Mouse (Mus musculus): ENCODE results near the gene Flnc. TPM values are rescaled to one million over a fixed set of nuclear protein-coding genes. Genes with fewer than 3 reads are reported as not detected.

The Flnc gene
- polyA plus RNA-seq, 1 experiment from 2014 or later, result 15.6 TPM

- H3K4me3 ChIP-seq, result peak overlapping the region; percentile 50
- H3K36me3 ChIP-seq, result no peaks in the 10 kb centered on the region
- H3K9me3 ChIP-seq, result no peaks in the 10 kb centered on the region
- peak overlapping the region; percentile 56; the same call in 1 of the 2 replicates for H3K9ac ChIP-seq
- H3K4me2 ChIP-seq (replicated peaks), result peak overlapping the region; percentile 84
- peaks cover 29% of the 10 kb centered on the region for H3K27me3 ChIP-seq
- H3K4me1 ChIP-seq, result peaks cover 59% of the 10 kb centered on the region
- 0 out of 2 replicates have a peak overlapping the region, but pooled peaks have one; percentile 46 for H3K27ac ChIP-seq
- ATAC-seq (ENCODE audit: insufficient number of reproducible peaks, insufficient read depth, low FRiP score, low TSS enrichment), result no peak
Observed at GRCm38 (mm10) chr6:29432676-29433037, 399 bp upstream of the Flnc start.

DNA sequence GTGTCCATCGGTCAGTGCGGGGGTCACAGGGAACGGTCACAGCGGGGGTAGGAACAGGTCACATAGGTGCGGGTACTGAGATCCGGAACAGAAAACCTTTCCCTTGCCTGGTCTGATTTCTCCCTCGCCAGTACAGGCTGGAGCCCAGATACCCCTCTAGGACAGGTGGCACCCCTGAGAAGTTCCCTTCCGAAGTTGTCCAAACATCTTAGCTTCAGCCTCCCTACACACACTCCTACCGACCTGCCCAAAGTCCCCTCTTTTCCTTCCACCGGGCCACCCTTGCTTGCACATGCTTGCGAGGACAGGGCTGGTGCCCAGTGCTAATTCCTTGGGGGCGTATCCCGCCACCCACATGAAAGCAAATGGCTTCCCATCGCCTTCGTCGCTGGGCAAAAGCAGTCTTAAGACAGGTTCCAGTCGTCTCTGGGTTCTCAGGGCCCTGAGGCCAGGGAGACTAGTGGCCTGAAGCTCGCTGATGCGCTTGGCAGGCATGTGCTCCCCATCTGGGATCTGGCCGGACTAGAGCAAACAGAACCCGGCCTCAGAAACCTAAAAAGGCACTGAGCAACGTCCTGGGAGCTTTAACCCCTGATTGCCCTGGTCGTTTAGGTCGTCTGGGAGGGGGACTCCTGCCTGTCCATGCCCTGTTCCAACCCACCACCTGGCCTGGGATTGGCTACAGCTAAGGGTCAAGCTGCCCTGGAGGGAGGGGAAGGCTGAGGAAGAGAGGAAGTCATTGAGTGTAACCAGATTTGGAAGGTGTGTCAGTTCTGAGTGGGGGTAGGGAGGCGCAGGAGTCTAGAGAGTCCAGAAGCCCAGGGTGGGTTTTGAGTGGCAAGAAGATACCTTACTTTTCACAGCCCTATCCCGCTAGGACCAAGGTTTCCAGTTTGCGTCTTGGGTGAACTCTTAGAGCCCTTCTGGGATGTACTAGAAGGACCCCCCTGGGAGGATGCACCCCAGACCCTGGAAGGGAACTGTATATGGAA, 1.0 kb downstream of the Flnc start:
- Histone ChIP-seq H3K27ac (peak overlapping the region; percentile 86; the same call in 1 of the 2 replicates), H3K9ac (peak overlapping the region; percentile 56), H3K4me2 (replicated peaks) (peak overlapping the region; percentile 84), H3K4me1 (peaks cover 59% of the 10 kb centered on the region), H3K9me3 (no peaks in the 10 kb centered on the region), H3K27me3 (peaks cover 30% of the 10 kb centered on the region), H3K36me3 (0 out of 2 replicates have a peak, but pooled peaks cover under 1% of the 10 kb centered on the region), H3K4me3 (peak overlapping the region; percentile 50)
- no peak for ATAC-seq (ENCODE audit: insufficient number of reproducible peaks, insufficient read depth, low FRiP score, low TSS enrichment)
- 4% methylated on average over 27 of the region's 27 CpGs for WGBS

DNA sequence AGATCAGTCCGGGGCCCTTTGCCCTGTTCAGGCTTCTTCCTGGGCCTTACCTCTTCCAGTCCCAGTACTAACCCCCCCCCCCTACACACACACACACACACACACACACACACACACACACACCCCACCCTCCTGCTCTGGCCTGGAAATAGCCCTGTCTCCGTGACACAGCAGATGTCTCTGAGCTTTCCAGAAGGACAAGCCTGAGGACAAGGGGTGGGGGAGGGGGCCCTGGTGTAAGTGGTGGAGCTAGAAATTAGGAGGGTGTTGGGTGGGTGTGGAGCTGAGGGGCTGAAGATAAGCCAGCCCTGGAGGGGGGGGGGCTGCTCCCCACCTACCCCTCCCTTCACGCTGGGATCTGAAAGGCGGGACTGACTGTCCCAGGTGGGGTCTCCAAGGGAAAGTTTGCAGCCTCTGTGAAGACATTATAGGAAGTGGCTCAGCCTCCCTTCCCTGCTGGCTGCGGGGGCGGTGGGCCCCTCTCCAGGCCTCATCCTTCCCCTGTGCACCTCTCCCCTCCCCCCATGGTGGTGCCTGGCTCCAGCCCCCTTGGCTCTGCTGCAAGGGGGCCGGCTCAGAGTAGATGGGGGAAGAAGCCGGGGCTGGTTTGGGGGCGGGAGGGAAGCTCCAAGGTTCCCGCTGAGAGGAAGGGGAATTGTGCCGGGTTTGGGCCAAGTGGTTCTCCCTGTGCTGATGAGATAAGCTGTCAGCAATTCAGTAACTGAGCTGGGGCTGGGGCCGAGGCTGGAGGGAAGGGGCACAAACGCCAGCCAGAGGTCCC, 2.0 kb downstream of the Flnc start:
- Histone ChIP-seq H3K4me1 (peaks cover 59% of the 10 kb centered on the region), H3K4me3 (peak overlapping the region; percentile 50), H3K9ac (peak overlapping the region; percentile 41), H3K27me3 (peaks cover 33% of the 10 kb centered on the region), H3K36me3 (0 out of 2 replicates have a peak, but pooled peaks cover 11% of the 10 kb centered on the region), H3K4me2 (replicated peaks) (peak overlapping the region; percentile 84), H3K9me3 (no peaks in the 10 kb centered on the region), H3K27ac (peak overlapping the region; percentile 86)
- ATAC-seq (ENCODE audit: insufficient number of reproducible peaks, insufficient read depth, low FRiP score, low TSS enrichment), result peak; percentile 44
- 8% methylated on average over 12 of the region's 13 CpGs for WGBS

- Histone ChIP-seq H3K36me3 (peaks cover 17% of the 10 kb centered on the region; the same call in 1 of the 2 replicates), H3K27ac (peak overlapping the region; percentile 86), H3K4me2 (replicated peaks) (peak overlapping the region; percentile 84), H3K9me3 (no peaks in the 10 kb centered on the region), H3K9ac (peak overlapping the region; percentile 41), H3K4me3 (peak overlapping the region; percentile 50), H3K4me1 (peaks cover 54% of the 10 kb centered on the region), H3K27me3 (peaks cover 33% of the 10 kb centered on the region)
- 11% methylated on average over 6 of the region's 6 CpGs for WGBS
- ATAC-seq (ENCODE audit: insufficient number of reproducible peaks, insufficient read depth, low FRiP score, low TSS enrichment), result peak; percentile 43
Observed at GRCm38 (mm10) chr6:29435940-29436451, 2.9 kb downstream of the Flnc start.

DNA sequence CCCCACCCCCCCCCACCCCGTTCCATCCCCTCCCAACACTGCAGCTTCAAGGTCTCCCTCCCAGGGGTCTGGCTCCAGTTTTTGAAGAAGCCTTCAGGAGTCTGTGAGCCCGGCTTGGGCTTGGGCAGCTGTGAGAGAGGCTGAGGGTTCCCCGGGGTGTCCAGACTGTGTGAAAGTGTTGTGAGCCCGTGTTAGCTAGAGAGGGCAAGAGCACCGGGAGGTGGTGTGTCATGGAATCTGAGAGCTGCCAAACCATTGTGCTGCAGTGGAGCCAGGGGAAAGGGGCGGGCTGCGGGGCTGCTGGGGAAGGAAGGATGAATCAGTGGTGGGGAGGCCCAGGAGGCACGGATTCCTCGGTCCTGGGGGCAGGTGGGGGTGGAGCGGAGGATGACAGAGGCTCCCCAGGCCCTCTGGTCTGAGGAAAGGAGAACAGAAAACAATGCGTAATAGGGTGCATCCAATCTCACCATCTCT, 3.4 kb downstream of the Flnc start:
- Histone ChIP-seq H3K27ac (peak overlapping the region; percentile 86), H3K36me3 (peaks cover 20% of the 10 kb centered on the region; the same call in 1 of the 2 replicates), H3K4me3 (peak overlapping the region; percentile 50), H3K4me1 (peaks cover 49% of the 10 kb centered on the region), H3K4me2 (replicated peaks) (peak overlapping the region; percentile 84), H3K9ac (0 out of 2 replicates have a peak overlapping the region, but pooled peaks have one; percentile 41), H3K9me3 (no peaks in the 10 kb centered on the region), H3K27me3 (peaks cover 30% of the 10 kb centered on the region)
- WGBS, result 10% methylated on average over 11 of the region's 11 CpGs
- peak; percentile 30 for ATAC-seq (ENCODE audit: insufficient number of reproducible peaks, insufficient read depth, low FRiP score, low TSS enrichment)

GRCm38 (mm10) chr6:29439251-29439650, 6.2 kb downstream of the Flnc start:
- peaks cover 36% of the 10 kb centered on the region for H3K36me3 ChIP-seq

GRCm38 (mm10) chr6:29439789-29440188, 6.7 kb downstream of the Flnc start:
- 88% methylated on average over 6 of the region's 6 CpGs for WGBS
- no peak overlapping the region for H3K9ac ChIP-seq
- H3K9me3 ChIP-seq, result no peaks in the 10 kb centered on the region

More at GRCm38 (mm10) chr6:29439251-29439650, 6.2 kb downstream of the Flnc start:
- no peak overlapping the region for H3K27ac ChIP-seq
- no peak overlapping the region for H3K4me2 ChIP-seq (replicated peaks)
- no peak overlapping the region for H3K9ac ChIP-seq
- WGBS, result 77% methylated on average over 4 of the region's 4 CpGs
- H3K4me1 ChIP-seq, result peaks cover 30% of the 10 kb centered on the region
- no peak overlapping the region for H3K4me3 ChIP-seq
- H3K27me3 ChIP-seq, result peaks cover 16% of the 10 kb centered on the region
- ATAC-seq (ENCODE audit: insufficient number of reproducible peaks, insufficient read depth, low FRiP score, low TSS enrichment), result no peak
- H3K9me3 ChIP-seq, result no peaks in the 10 kb centered on the region

GRCm38 (mm10) chr6:29444773-29445172, 11.7 kb downstream of the Flnc start:
- Histone ChIP-seq H3K27me3 (no peaks in the 10 kb centered on the region), H3K36me3 (peaks cover 72% of the 10 kb centered on the region), H3K9ac (no peak overlapping the region), H3K9me3 (no peaks in the 10 kb centered on the region), H3K4me2 (replicated peaks) (no peak overlapping the region), H3K4me1 (no peaks in the 10 kb centered on the region), H3K27ac (no peak overlapping the region), H3K4me3 (no peak overlapping the region)
- 74% methylated on average over 11 of the region's 11 CpGs for WGBS
- ATAC-seq (ENCODE audit: insufficient number of reproducible peaks, insufficient read depth, low FRiP score, low TSS enrichment), result no peak

More at GRCm38 (mm10) chr6:29439789-29440188, 6.7 kb downstream of the Flnc start:
- Histone ChIP-seq H3K27ac (no peak overlapping the region), H3K36me3 (peaks cover 38% of the 10 kb centered on the region), H3K4me3 (no peak overlapping the region), H3K4me1 (peaks cover 25% of the 10 kb centered on the region), H3K4me2 (replicated peaks) (no peak overlapping the region), H3K27me3 (peaks cover 10% of the 10 kb centered on the region; the same call in 1 of the 2 replicates)
- ATAC-seq (ENCODE audit: insufficient number of reproducible peaks, insufficient read depth, low FRiP score, low TSS enrichment), result no peak

DNA sequence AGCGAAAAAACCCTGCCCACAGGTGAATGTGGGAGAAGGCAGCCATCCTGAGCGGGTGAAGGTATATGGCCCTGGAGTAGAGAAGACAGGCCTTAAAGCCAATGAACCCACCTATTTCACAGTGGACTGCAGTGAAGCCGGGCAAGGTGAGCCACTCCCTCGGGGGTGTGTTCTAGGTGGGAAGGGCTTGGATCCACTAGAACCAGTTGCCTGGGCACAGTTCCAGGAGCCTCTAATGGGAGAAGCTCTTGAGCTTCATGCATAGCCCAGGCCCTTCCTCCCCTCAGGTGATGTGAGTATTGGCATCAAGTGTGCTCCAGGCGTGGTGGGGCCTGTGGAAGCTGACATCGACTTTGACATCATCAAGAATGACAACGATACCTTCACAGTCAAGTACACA, 12.3 kb downstream of the Flnc start:
- no peaks in the 10 kb centered on the region for H3K9me3 ChIP-seq
- no peak overlapping the region for H3K27ac ChIP-seq
- 94% methylated on average over 7 of the region's 7 CpGs for WGBS
- no peaks in the 10 kb centered on the region for H3K4me1 ChIP-seq
- no peak overlapping the region for H3K4me2 ChIP-seq (replicated peaks)
- no peak overlapping the region for H3K4me3 ChIP-seq
- no peak for ATAC-seq (ENCODE audit: insufficient number of reproducible peaks, insufficient read depth, low FRiP score, low TSS enrichment)
- H3K36me3 ChIP-seq, result peaks cover 67% of the 10 kb centered on the region
- no peak overlapping the region for H3K9ac ChIP-seq
- H3K27me3 ChIP-seq, result no peaks in the 10 kb centered on the region

DNA sequence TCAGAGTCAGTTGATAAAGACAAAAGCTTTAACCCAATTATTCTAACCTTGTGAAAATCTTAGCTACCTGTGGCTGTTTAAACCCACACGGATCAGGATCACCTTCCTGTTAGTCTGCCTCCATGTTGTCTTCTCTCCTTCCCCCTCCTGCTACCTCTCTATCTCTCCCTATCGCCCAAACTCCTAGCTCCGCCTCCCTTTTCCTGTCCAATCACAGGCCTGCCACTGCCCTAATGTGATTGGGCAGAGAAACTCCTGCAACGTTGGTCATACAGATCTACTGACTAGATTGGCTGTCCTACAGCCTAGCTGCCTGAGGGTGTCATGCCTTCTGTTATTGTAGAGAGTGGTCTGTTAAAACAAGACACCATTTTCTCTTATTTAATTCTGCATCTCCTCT, 16.8 kb downstream of the Flnc start:
- Histone ChIP-seq H3K4me3 (no peak overlapping the region), H3K9ac (no peak overlapping the region), H3K27ac (no peak overlapping the region), H3K4me1 (no peaks in the 10 kb centered on the region), H3K4me2 (replicated peaks) (no peak overlapping the region), H3K36me3 (peaks cover 70% of the 10 kb centered on the region), H3K27me3 (no peaks in the 10 kb centered on the region), H3K9me3 (no peaks in the 10 kb centered on the region)
- 27% methylated on average over 4 of the region's 4 CpGs for WGBS
- no peak for ATAC-seq (ENCODE audit: insufficient number of reproducible peaks, insufficient read depth, low FRiP score, low TSS enrichment)

- Histone ChIP-seq H3K9ac (no peak overlapping the region), H3K4me1 (no peaks in the 10 kb centered on the region), H3K36me3 (peaks cover 72% of the 10 kb centered on the region), H3K4me2 (replicated peaks) (no peak overlapping the region), H3K27me3 (no peaks in the 10 kb centered on the region), H3K9me3 (no peaks in the 10 kb centered on the region), H3K27ac (no peak overlapping the region), H3K4me3 (no peak overlapping the region)
- WGBS, result 95% methylated on average over 6 of the region's 6 CpGs
- ATAC-seq (ENCODE audit: insufficient number of reproducible peaks, insufficient read depth, low FRiP score, low TSS enrichment), result no peak
Observed at GRCm38 (mm10) chr6:29450667-29451066, 17.6 kb downstream of the Flnc start.
